Mouse (Mus musculus) cerebellum, adult 2 months (tissue): ENCODE data around the gene Tsc22d3. TPM values are rescaled to one million over a fixed set of nuclear protein-coding genes. Genes with fewer than 3 reads are reported as not detected.

Experiments
- DNase-seq, 2 experiments: peaks; one replicate each; pipeline ENCODE4 v3.0.0; 2021
- H3K27ac ChIP-seq: fragments of 200-500 bp; 2 replicates; pipeline ENCODE4 v1.5.1; 2012; ENCODE audit warnings: low read length, control low read depth, inconsistent platforms; ENCODE audit not compliant: insufficient read depth
- H3K27me3 ChIP-seq: fragments of 200-500 bp; 2 replicates; pipeline ENCODE4 v1.6.1; 2012; ENCODE audit warnings: inconsistent platforms, mild to moderate bottlenecking, low read length, moderate library complexity; ENCODE audit not compliant: control insufficient read depth, insufficient read depth
- H3K4me1 ChIP-seq: fragments of 200-500 bp; 2 replicates; pipeline ENCODE4 v1.6.1; 2011; ENCODE audit warnings: low read length; ENCODE audit not compliant: control insufficient read depth, insufficient read depth
- H3K4me3 ChIP-seq: fragments of 200-500 bp; replicated peaks from 2 replicates; pipeline ENCODE3; 2011; ENCODE audit warnings: mild to moderate bottlenecking, low read depth, low read length, control low read depth; ENCODE audit not compliant: insufficient read depth
- CTCF ChIP-seq: fragments of 200-500 bp; IDR thresholded peaks from 2 replicates; pipeline ENCODE4 v1.5.1; 2011; ENCODE audit warnings: low read depth, mild to moderate bottlenecking, control low read depth, low read length, moderate library complexity, borderline replicate concordance; ENCODE audit not compliant: insufficient read depth
- POLR2A ChIP-seq: fragments of 200-500 bp; IDR thresholded peaks from 2 replicates; pipeline ENCODE4 v1.6.1; 2011; ENCODE audit warnings: low read length, control low read depth, borderline replicate concordance; ENCODE audit not compliant: insufficient read depth
- whole genome bisulfite sequencing: fragments of 180-500 bp; shearing (Covaris S2); methylation state at CpG from one replicate; pipeline ENCODE4 v1.1.7; 2018; 5-methylcytosine and 5-hydroxymethylcytosine counted together
- polyA plus RNA-seq: library from polyadenylated mRNA; depleted of rRNA; stranded (reverse); fragments of >200 nt; gene quantifications from 2 replicates; pipeline ENCODE4 v1.2.3, GENCODE M21; 2012; rRNA removed

Gene Tsc22d3
- 155 and 168 TPM in 2 replicates for polyA plus RNA-seq

- no peaks in the 10 kb centered on the region for H3K27me3 ChIP-seq
- TF ChIP-seq CTCF (peak; percentile 60), POLR2A (no peak)
- no peak within 1 kb of the TSS for H3K27ac ChIP-seq
- H3K4me1 ChIP-seq, result no peaks in the 10 kb centered on the region
- 14% methylated on average over 28 of the region's 28 CpGs for WGBS
- peak; percentile 50 to 63 for DNase-seq
- peak within 1 kb of the TSS; percentile 50 for H3K4me3 ChIP-seq
Measured at GRCm38 (mm10) chrX:140600410-140601109, at the start of gene Tsc22d3. Gene Tsc22d3 (minus strand): TSS chrX:140600659.

- no peak for TF ChIP-seq POLR2A
- 62% methylated on average over 2 of the region's 2 CpGs for WGBS
- Histone ChIP-seq H3K27me3 (no peaks in the 10 kb centered on the region), H3K4me1 (no peaks in the 10 kb centered on the region), H3K4me3 (no peak overlapping the region), H3K27ac (no peak overlapping the region)
- DNase-seq, result no peak
Measured at GRCm38 (mm10) chrX:140639592-140639991, 39.1 kb upstream of the Tsc22d3 start.

GRCm38 (mm10) chrX:140638028-140638427 lies 37.6 kb upstream of the Tsc22d3 start:
- Histone ChIP-seq H3K4me1 (no peaks in the 10 kb centered on the region), H3K27ac (no peak overlapping the region), H3K4me3 (no peak overlapping the region), H3K27me3 (no peaks in the 10 kb centered on the region)
- no peak for DNase-seq
- 75% methylated on average over 5 of the region's 5 CpGs for WGBS
- TF ChIP-seq CTCF (no peak), POLR2A (no peak)

GRCm38 (mm10) chrX:140624875-140625594 lies 24.6 kb upstream of the Tsc22d3 start:
- TF ChIP-seq POLR2A, result no peak
- TF ChIP-seq CTCF, result no peak

GRCm38 (mm10) chrX:140609938-140610337 lies 9.5 kb upstream of the Tsc22d3 start:
- TF ChIP-seq CTCF (no peak), POLR2A (no peak)
- Histone ChIP-seq H3K27me3 (no peaks in the 10 kb centered on the region), H3K4me1 (no peaks in the 10 kb centered on the region), H3K27ac (no peak overlapping the region), H3K4me3 (no peak overlapping the region)
- no peak for DNase-seq
- 89% methylated on average over 4 of the region's 4 CpGs for WGBS

More at GRCm38 (mm10) chrX:140624875-140625594, 24.6 kb upstream of the Tsc22d3 start:
- Histone ChIP-seq H3K27ac (no peak overlapping the region), H3K4me1 (no peaks in the 10 kb centered on the region), H3K4me3 (no peak overlapping the region), H3K27me3 (no peaks in the 10 kb centered on the region)
- DNase-seq, result no peak
- WGBS, result 65% methylated on average over 12 of the region's 12 CpGs

GRCm38 (mm10) chrX:140601884-140602283 lies 1.4 kb upstream of the Tsc22d3 start:
- DNase-seq, result no peak
- no peak for TF ChIP-seq CTCF
- no peak for TF ChIP-seq POLR2A
- Histone ChIP-seq H3K27ac (no peak overlapping the region), H3K4me3 (no peak overlapping the region), H3K27me3 (no peaks in the 10 kb centered on the region), H3K4me1 (no peaks in the 10 kb centered on the region)
- 76% methylated on average over 3 of the region's 3 CpGs for WGBS

- Histone ChIP-seq H3K27ac (no peak overlapping the region), H3K4me3 (no peak overlapping the region), H3K4me1 (no peaks in the 10 kb centered on the region), H3K27me3 (no peaks in the 10 kb centered on the region)
- no peak for TF ChIP-seq CTCF
- TF ChIP-seq POLR2A, result no peak
- no peak for DNase-seq
- WGBS, result 74% methylated on average over 4 of the region's 4 CpGs
Measured at GRCm38 (mm10) chrX:140601311-140601710, 852 bp upstream of the Tsc22d3 start.
